Comparison of ENCODE assay signal across 17 mouse cellular contexts in the genomic region with DNA sequence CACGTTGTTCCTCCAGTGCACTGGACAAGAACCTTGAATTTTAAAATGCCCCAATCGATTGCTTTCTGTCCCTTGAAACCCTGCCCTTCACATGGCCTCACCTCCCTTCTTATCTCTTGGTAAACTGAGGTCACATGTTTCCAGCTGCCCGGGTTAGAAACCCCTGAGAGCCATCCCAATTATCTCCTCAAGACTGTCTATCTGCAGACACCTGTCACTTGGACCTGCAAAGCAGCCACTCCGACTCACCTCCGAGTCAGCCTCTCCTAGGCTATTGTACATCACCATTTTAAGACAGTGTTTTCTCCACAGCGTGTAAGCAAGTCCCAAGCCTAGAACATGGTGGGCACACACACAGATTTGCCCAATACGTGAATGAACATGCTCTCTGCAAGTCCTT. TPM values are rescaled to one million over a fixed set of nuclear protein-coding genes. Genes with fewer than 3 reads are reported as not detected.
DNase-seq lines count a peak whose midpoint lies in the region; ATAC-seq and TF ChIP-seq lines count a peak whose summit lies in the region.
"Had no signal": no experiment of that assay in that cellular context is flagged by ENCODE, and none has a peak within 500 bp of the region (broad histone marks: within the 10 kb centered on the region; RNA-seq: fewer than 3 reads in every experiment).

No protein-coding gene starts in this region.

- no peaks in the 10 kb centered on the region for H3K27me3 ChIP-seq in CH12.LX (replicated peaks)
- no peaks in the 10 kb centered on the region for H3K27me3 ChIP-seq in liver, embryonic 12.5 days (replicated peaks)
- H3K27me3 ChIP-seq in midbrain, embryonic 10.5 days (ENCODE audit: low read depth, poor library complexity, severe bottlenecking), result no peaks in the 10 kb centered on the region
- H3K27me3 ChIP-seq: intestine, embryonic 15.5 days; liver, embryonic 15.5 days; neural tube, embryonic 12.5 days had no signal

- H3K4me2 ChIP-seq in CH12.LX (ENCODE audit: insufficient read depth, low read depth, poor library complexity, severe bottlenecking), result peak overlapping the region; percentile 35
- no peak overlapping the region for H3K4me2 ChIP-seq in liver, embryonic 12.5 days
- H3K4me2 ChIP-seq: intestine, embryonic 15.5 days; neural tube, embryonic 12.5 days had no signal

- peaks cover 8% of the 10 kb centered on the region for H3K9me3 ChIP-seq in CH12.LX (replicated peaks; ENCODE audit: low read length)
- no peaks in the 10 kb centered on the region for H3K9me3 ChIP-seq in liver, embryonic 12.5 days (replicated peaks)
- H3K9me3 ChIP-seq in midbrain, embryonic 10.5 days (replicated peaks), result no peaks in the 10 kb centered on the region
- H3K9me3 ChIP-seq: intestine, embryonic 15.5 days; liver, embryonic 15.5 days; neural tube, embryonic 12.5 days had no signal

- 34% methylated on average over 7 of the region's 7 CpGs for WGBS in liver, embryonic 12.5 days (ENCODE audit: insufficient replicate concordance)
- WGBS in midbrain, embryonic 10.5 days, result 82% methylated on average over 7 of the region's 7 CpGs

- H3K27ac ChIP-seq in CH12.LX (ENCODE audit: insufficient read depth, low read depth), result peak overlapping the region; percentile 74; the same call in 1 of the 2 replicates
- no peak overlapping the region for H3K27ac ChIP-seq in liver, embryonic 12.5 days
- no peak overlapping the region for H3K27ac ChIP-seq in midbrain, embryonic 10.5 days (replicated peaks)
- H3K27ac ChIP-seq in left cerebral cortex, adult 2 months, result no peak overlapping the region
- H3K27ac ChIP-seq: intestine, embryonic 15.5 days; liver, embryonic 15.5 days; neural tube, embryonic 12.5 days had no signal

- TF ChIP-seq EP300 in CH12.LX (IDR thresholded peaks at IDR 0.05; ENCODE audit: low read length), result no peak

- intact Hi-C loops in left cerebral cortex, adult 2 months (cut with DNase I), result no loop called here

- H3K4me3 ChIP-seq in CH12.LX (replicated peaks in 1 of 3; ENCODE audit: low read depth in 2 of 3, low read length in 2 of 3, poor library complexity in 1 of 3), result no peak overlapping the region
- no peak overlapping the region for H3K4me3 ChIP-seq in liver, embryonic 12.5 days
- no peak overlapping the region for H3K4me3 ChIP-seq in midbrain, embryonic 10.5 days
- H3K4me3 ChIP-seq in left cerebral cortex, adult 2 months, result no peak overlapping the region
- H3K4me3 ChIP-seq: erythroblast, embryonic 14.5 days; intestine, embryonic 15.5 days; liver, embryonic 15.5 days; neural tube, embryonic 12.5 days had no signal

- TF ChIP-seq RAD21 in CH12.LX (IDR thresholded peaks at IDR 0.05; ENCODE audit: low read depth, low read length), result no peak

- ATAC-seq in liver, embryonic 12.5 days, result peak; percentile 45; the same call in 1 of the 2 replicates
- ATAC-seq in megakaryocyte, adult 5-6 weeks (ENCODE audit: poor library complexity, severe bottlenecking), result peak; percentile 14
- no peak for ATAC-seq in inflammation-experienced regulatory T-cells, adult 6 months
- ATAC-seq: forebrain, embryonic 16.5 days; intestine, embryonic 15.5 days; midbrain, embryonic 16.5 days had no signal

- in situ Hi-C loops in CH12.LX (cut with MboI; ENCODE audit: low pct_ligation_motif_present, low pct_unique_long_range_greater_than_20kb, low sequenced_read_pairs), result no loop called here

- peaks cover 40 to 65% of the 10 kb centered on the region in 2 experiments for H3K4me1 ChIP-seq in CH12.LX (ENCODE audit: control insufficient read depth in 1 of 2, insufficient read depth in 2 of 2)
- peaks cover 19% of the 10 kb centered on the region for H3K4me1 ChIP-seq in liver, embryonic 12.5 days
- peaks cover 9% of the 10 kb centered on the region; the same call in 1 of the 2 replicates for H3K4me1 ChIP-seq in midbrain, embryonic 10.5 days
- H3K4me1 ChIP-seq: intestine, embryonic 15.5 days; neural tube, embryonic 12.5 days had no signal

- peaks cover 39% of the 10 kb centered on the region for H3K79me2 ChIP-seq in CH12.LX (replicated peaks; ENCODE audit: control insufficient read depth, extremely low read depth, insufficient read depth, poor library complexity, severe bottlenecking)

- no peak for TF ChIP-seq POLR2A in CH12.LX (IDR thresholded peaks at IDR 0.05; ENCODE audit: low read depth, low read length)

- TF ChIP-seq CTCF in CH12.LX (conservative IDR thresholded peaks at IDR 0.05 in 1 of 2, IDR thresholded peaks at IDR 0.05 in 1 of 2; ENCODE audit: low read depth in 2 of 2, low read length in 2 of 2), result no peak
- no peak for TF ChIP-seq CTCF in left cerebral cortex, adult 2 months (IDR thresholded peaks at IDR 0.05)

- dilution Hi-C loops in CH12.LX (cut with MboI; ENCODE audit: extremely low pct_ligation_motif_present, extremely low pct_unique_long_range_greater_than_20kb, low sequenced_read_pairs), result no loop called here

- peaks cover 7 to 20% of the 10 kb centered on the region in 2 experiments for H3K36me3 ChIP-seq in CH12.LX (replicated peaks in 1 of 2; ENCODE audit: control insufficient read depth in 1 of 2, insufficient read depth in 1 of 2, low read length in 1 of 2)
- no peaks in the 10 kb centered on the region for H3K36me3 ChIP-seq in liver, embryonic 12.5 days
- H3K36me3 ChIP-seq in midbrain, embryonic 10.5 days, result no peaks in the 10 kb centered on the region
- H3K36me3 ChIP-seq: intestine, embryonic 15.5 days; liver, embryonic 15.5 days; neural tube, embryonic 12.5 days had no signal

- H3K9ac ChIP-seq in CH12.LX (ENCODE audit: insufficient read depth, low read depth), result no peak overlapping the region
- H3K9ac ChIP-seq in liver, embryonic 12.5 days, result no peak overlapping the region
- H3K9ac ChIP-seq: intestine, embryonic 15.5 days; liver, embryonic 15.5 days; neural tube, embryonic 12.5 days had no signal

- DNase-seq in A20 (ENCODE audit: low read depth, low spot score) (peak; percentile 24), CH12.LX (ENCODE audit: extremely low read depth) (no peak)
- DNase-seq in midbrain, embryonic 10.5 days (ENCODE audit: low spot score), result no peak
- no peak for DNase-seq in left cerebral cortex, adult 2 months (ENCODE audit: extremely low spot score in 1 of 2, low spot score in 2 of 2)
- DNase-seq: embryo, embryonic 11 days; layer of hippocampus, postnatal 36 days; right cerebral cortex, adult 18-20 months; spleen, adult 18-20 months had no signal

TF ChIP-seq in CH12.LX, 34 proteins besides CTCF, POLR2A, EP300 and RAD21:
- TF ChIP-seq GABPA (IDR thresholded peaks at IDR 0.05; ENCODE audit: insufficient replicate concordance, low read depth, low read length) (no peak), MYC (IDR thresholded peaks at IDR 0.05; ENCODE audit: low read depth, low read length) (no peak), NRF1 (IDR thresholded peaks at IDR 0.05; ENCODE audit: low read depth, low read length) (no peak), CHD1 (IDR thresholded peaks at IDR 0.05; ENCODE audit: low read depth, low read length) (no peak), PAX5 (IDR thresholded peaks at IDR 0.05; ENCODE audit: low read length) (no peak), SIN3A (IDR thresholded peaks at IDR 0.05; ENCODE audit: low read length) (no peak), ZMIZ1 (IDR thresholded peaks at IDR 0.05; ENCODE audit: low read depth, low read length) (no peak), ZKSCAN1 (IDR thresholded peaks at IDR 0.05; ENCODE audit: borderline replicate concordance, low read depth, low read length) (no peak), JUN (IDR thresholded peaks at IDR 0.05; ENCODE audit: insufficient read depth, low read depth, low read length) (no peak), USF2 (conservative IDR thresholded peaks at IDR 0.05; ENCODE audit: low read depth, low read length) (no peak)
TF ChIP-seq in CH12.LX: peak in this region for 0.

RNA-seq across cellular contexts. Expression of a gene that starts 31.8 kb away (rescaled TPM):
- total RNA-seq in CH12.LX (2012; rRNA removed) (22.4 and 28.7 TPM in 2 replicates), CH12.LX (2014; rRNA removed) (10.4 and 10.5 TPM in 2 replicates)
- 23.3 and 26.5 TPM in 2 replicates for polyA plus RNA-seq in CH12.LX (2012; ENCODE audit: insufficient read length, low read depth)
- 3.0 and 3.4 TPM in 2 replicates for polyA plus RNA-seq in liver, embryonic 12.5 days (2016; fragmentation: Nextera tagmentation; extraction: Ambion mirVana)
- 29.8 and 32.4 TPM in 2 replicates for total RNA-seq in megakaryocyte, adult 5-6 weeks (2015)
- 24.6 and 28.5 TPM in 2 replicates for total RNA-seq in megakaryocyte, adult 5-6 weeks (2017)
- polyA plus RNA-seq in inflammation-experienced regulatory T-cells, adult 6 months (2017; shearing (Covaris generic)), result 1 to 10 TPM; 7.2 to 9.6 (median 8.2) TPM
- 4.7 and 4.8 TPM in 2 replicates for polyA plus RNA-seq in midbrain, embryonic 10.5 days (2016; fragmentation: Nextera tagmentation; extraction: Ambion mirVana)
- 10 to 100 TPM in 1 of 2 experiments, 1 to 10 TPM in 1; 9.5 to 11.0 TPM for total RNA-seq in left cerebral cortex, adult 2 months (2021)
